Mouse (Mus musculus) stomach, embryonic 15.5 days (tissue): ENCODE data around the gene Slc1a7. TPM values are rescaled to one million over a fixed set of nuclear protein-coding genes. Genes with fewer than 3 reads are reported as not detected.

Source experiments
- ATAC-seq: fragments of 200-750 bp; cut with Nextera tagmentation; 2 replicates; pipeline ENCODE4 v1.8.0; 2017; ENCODE audit warnings: low read depth, moderate number of reproducible peaks, moderate TSS enrichment; ENCODE audit not compliant: insufficient read depth, low FRiP score
- H3K27ac ChIP-seq: fragments of 300-500 bp; sonication (generic); 2 replicates; pipeline ENCODE4 v1.5.1; 2015; ENCODE audit warnings: mild to moderate bottlenecking, inconsistent platforms
- H3K27me3 ChIP-seq: fragments of 300-500 bp; sonication (generic); replicated peaks from 2 replicates; pipeline ENCODE4 v1.6.1; 2015; ENCODE audit warnings: inconsistent platforms
- H3K36me3 ChIP-seq: fragments of 300-500 bp; sonication (generic); 2 replicates; pipeline ENCODE4 v1.6.1; 2015; ENCODE audit warnings: inconsistent platforms
- H3K4me1 ChIP-seq: fragments of 300-500 bp; sonication (generic); 2 replicates; pipeline ENCODE4 v1.6.1; 2015; ENCODE audit warnings: inconsistent platforms
- H3K4me2 ChIP-seq: fragments of 300-500 bp; sonication (generic); 2 replicates; pipeline ENCODE4 v1.6.1; 2015; ENCODE audit warnings: mild to moderate bottlenecking, inconsistent platforms
- H3K4me3 ChIP-seq: fragments of 300-500 bp; sonication (generic); replicated peaks from 2 replicates; pipeline ENCODE4 v1.5.1; 2015; ENCODE audit warnings: inconsistent platforms
- H3K9ac ChIP-seq: fragments of 300-500 bp; sonication (generic); 2 replicates; pipeline ENCODE4 v1.6.1; 2015; ENCODE audit warnings: inconsistent platforms
- H3K9me3 ChIP-seq: fragments of 300-500 bp; sonication (generic); 2 replicates; pipeline ENCODE4 v1.6.1; 2016; ENCODE audit warnings: inconsistent platforms
- WGBS: fragments of 180-500 bp; shearing (Covaris S2); methylation state at CpG from one replicate; pipeline ENCODE4 v1.1.7; 2015; 5-methylcytosine and 5-hydroxymethylcytosine counted together
- polyA plus RNA-seq: library from polyadenylated mRNA; unstranded; fragments of >200 nt; fragmentation: Nextera tagmentation; extraction: Ambion mirVana; gene quantifications from 2 replicates; pipeline ENCODE4 v1.2.1, GENCODE M21; 2015

The Slc1a7 gene
- polyA plus RNA-seq, 1 experiment from 2014 or later: 0.08 TPM

DNA sequence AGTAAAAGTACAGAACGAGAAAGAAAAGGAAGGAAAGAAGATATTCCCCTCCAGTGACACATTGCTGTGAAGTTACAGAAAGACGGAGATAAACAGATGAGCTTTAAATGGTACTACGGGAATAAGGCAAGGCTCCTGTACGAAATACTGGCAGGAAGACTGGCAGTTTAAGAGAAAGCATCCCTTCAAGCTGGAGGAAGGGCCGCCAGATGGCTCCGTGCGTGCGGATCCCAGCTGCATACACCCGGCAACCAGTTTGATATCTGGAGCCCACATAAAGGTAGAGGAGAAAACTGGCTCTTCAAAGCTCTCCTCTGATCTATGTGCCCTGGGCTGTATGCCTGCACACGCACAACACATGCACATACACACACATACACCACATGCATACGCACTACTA, 6.4 kb downstream of the Slc1a7 start:
- no peaks in the 10 kb centered on the region for H3K9me3 ChIP-seq
- no peak for ATAC-seq
- H3K36me3 ChIP-seq: no peaks in the 10 kb centered on the region
- no peak overlapping the region for H3K9ac ChIP-seq
- H3K4me2 ChIP-seq: no peak overlapping the region
- H3K4me3 ChIP-seq: no peak overlapping the region
- no peaks in the 10 kb centered on the region for H3K27me3 ChIP-seq
- no peaks in the 10 kb centered on the region for H3K4me1 ChIP-seq
- no peak overlapping the region for H3K27ac ChIP-seq
- WGBS: 64% methylated on average over 11 of the region's 11 CpGs

- H3K9me3 ChIP-seq: no peaks in the 10 kb centered on the region
- no peak for ATAC-seq
- H3K27ac ChIP-seq: no peak overlapping the region
- H3K9ac ChIP-seq: no peak overlapping the region
- 66% methylated on average over 7 of the region's 7 CpGs for WGBS
- H3K36me3 ChIP-seq: no peaks in the 10 kb centered on the region
- H3K4me3 ChIP-seq: no peak overlapping the region
- H3K27me3 ChIP-seq: no peaks in the 10 kb centered on the region
- H3K4me2 ChIP-seq: no peak overlapping the region
- no peaks in the 10 kb centered on the region for H3K4me1 ChIP-seq
Measured at GRCm38 (mm10) chr4:107975004-107975403, 6.9 kb downstream of the Slc1a7 start.

DNA sequence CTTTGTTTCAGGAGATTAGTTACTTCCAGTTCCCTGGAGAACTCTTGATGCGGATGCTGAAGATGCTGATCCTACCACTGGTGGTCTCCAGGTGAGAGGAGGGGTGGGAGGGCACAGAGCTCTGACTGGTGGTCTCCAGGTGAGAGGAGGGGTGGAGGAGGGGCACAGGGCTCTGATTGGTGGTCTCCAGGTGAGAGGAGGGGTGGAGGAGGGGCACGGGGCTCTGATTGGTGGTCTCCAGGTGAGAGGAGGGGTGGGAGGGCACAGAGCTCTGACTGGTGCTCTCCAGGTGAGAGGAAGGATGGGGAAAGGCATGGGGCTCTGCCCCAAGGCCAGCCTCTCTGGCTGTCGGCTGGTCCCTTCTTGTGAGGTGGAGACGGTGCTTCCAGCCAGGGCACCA, 9.5 kb downstream of the Slc1a7 start:
- H3K4me2 ChIP-seq: no peak overlapping the region
- H3K27ac ChIP-seq: no peak overlapping the region
- no peak overlapping the region for H3K9ac ChIP-seq
- WGBS: 55% methylated on average over 4 of the region's 4 CpGs
- no peaks in the 10 kb centered on the region for H3K27me3 ChIP-seq
- H3K36me3 ChIP-seq: no peaks in the 10 kb centered on the region
- no peak overlapping the region for H3K4me3 ChIP-seq
- no peak for ATAC-seq
- no peaks in the 10 kb centered on the region for H3K4me1 ChIP-seq
- no peaks in the 10 kb centered on the region for H3K9me3 ChIP-seq

- no peaks in the 10 kb centered on the region for H3K36me3 ChIP-seq
- no peaks in the 10 kb centered on the region for H3K9me3 ChIP-seq
- H3K9ac ChIP-seq: no peak overlapping the region
- H3K4me3 ChIP-seq: no peak overlapping the region
- WGBS: 34% methylated on average over 2 of the region's 2 CpGs
- H3K27ac ChIP-seq: no peak overlapping the region
- no peaks in the 10 kb centered on the region for H3K4me1 ChIP-seq
- no peak overlapping the region for H3K4me2 ChIP-seq
- no peaks in the 10 kb centered on the region for H3K27me3 ChIP-seq
- no peak for ATAC-seq
Measured at GRCm38 (mm10) chr4:107979530-107979929, 11.4 kb downstream of the Slc1a7 start.

DNA sequence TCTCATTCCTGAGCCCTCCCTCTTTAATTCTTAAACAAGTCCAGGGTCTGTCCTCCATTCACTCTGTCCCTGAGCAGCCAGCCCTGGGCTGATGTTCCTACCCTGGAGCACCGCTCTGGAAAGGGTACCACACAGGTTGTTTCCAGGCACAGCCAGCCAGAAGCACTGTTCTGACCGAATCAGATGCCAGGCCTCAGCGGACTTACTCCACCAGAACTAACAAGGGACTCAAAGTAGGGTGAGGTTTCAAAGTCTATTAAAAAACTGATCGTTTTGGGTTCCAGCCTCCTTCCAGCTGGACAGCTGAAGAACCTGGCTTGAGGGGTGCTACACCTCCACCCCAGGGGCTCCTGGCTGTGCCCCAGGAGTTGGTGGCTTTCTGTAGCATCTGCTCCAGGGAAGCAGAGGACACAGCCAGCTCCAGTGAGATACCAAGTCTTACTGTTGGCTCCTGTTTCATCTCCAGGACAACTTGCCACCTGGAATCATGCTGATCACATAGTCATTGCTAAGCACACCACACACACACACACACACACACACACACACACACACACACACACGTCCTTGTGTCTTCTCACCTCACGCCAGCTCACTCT, 12.0 kb downstream of the Slc1a7 start:
- ATAC-seq: no peak
- no peaks in the 10 kb centered on the region for H3K4me1 ChIP-seq
- WGBS: 74% methylated on average over 6 of the region's 6 CpGs
- no peaks in the 10 kb centered on the region for H3K9me3 ChIP-seq
- no peaks in the 10 kb centered on the region for H3K27me3 ChIP-seq
- no peak overlapping the region for H3K4me2 ChIP-seq
- no peaks in the 10 kb centered on the region for H3K36me3 ChIP-seq
- no peak overlapping the region for H3K4me3 ChIP-seq
- H3K9ac ChIP-seq: no peak overlapping the region
- H3K27ac ChIP-seq: no peak overlapping the region

- Histone ChIP-seq H3K27ac (no peak overlapping the region), H3K4me3 (no peak overlapping the region), H3K4me2 (no peak overlapping the region), H3K9me3 (no peaks in the 10 kb centered on the region), H3K4me1 (no peaks in the 10 kb centered on the region), H3K27me3 (no peaks in the 10 kb centered on the region; the same call in 1 of the 2 replicates), H3K36me3 (no peaks in the 10 kb centered on the region), H3K9ac (no peak overlapping the region)
- 79% methylated on average over 1 of the region's 1 CpGs for WGBS
- ATAC-seq: no peak
Measured at GRCm38 (mm10) chr4:107983717-107984116, 15.6 kb downstream of the Slc1a7 start.

- ATAC-seq: no peak
- H3K9ac ChIP-seq: no peak overlapping the region
- WGBS: 44% methylated on average over 7 of the region's 7 CpGs
- no peak overlapping the region for H3K4me2 ChIP-seq
- no peaks in the 10 kb centered on the region for H3K36me3 ChIP-seq
- no peaks in the 10 kb centered on the region for H3K4me1 ChIP-seq
- no peak overlapping the region for H3K4me3 ChIP-seq
- H3K27me3 ChIP-seq: no peaks in the 10 kb centered on the region; the same call in 1 of the 2 replicates
- no peaks in the 10 kb centered on the region for H3K9me3 ChIP-seq
- peak overlapping the region; percentile 12; the same call in 1 of the 2 replicates for H3K27ac ChIP-seq
Measured at GRCm38 (mm10) chr4:107984282-107984981, 16.3 kb downstream of the Slc1a7 start.

- no peak overlapping the region for H3K4me2 ChIP-seq
- H3K9ac ChIP-seq: no peak overlapping the region
- H3K27me3 ChIP-seq: peaks cover 1% of the 10 kb centered on the region; the same call in 1 of the 2 replicates
- H3K4me3 ChIP-seq: no peak overlapping the region
- H3K4me1 ChIP-seq: no peaks in the 10 kb centered on the region
- H3K9me3 ChIP-seq: no peaks in the 10 kb centered on the region
- no peak for ATAC-seq
- WGBS: 86% methylated on average over 5 of the region's 5 CpGs
- no peak overlapping the region for H3K27ac ChIP-seq
- no peaks in the 10 kb centered on the region for H3K36me3 ChIP-seq
Measured at GRCm38 (mm10) chr4:107985812-107986211, 17.7 kb downstream of the Slc1a7 start.

DNA sequence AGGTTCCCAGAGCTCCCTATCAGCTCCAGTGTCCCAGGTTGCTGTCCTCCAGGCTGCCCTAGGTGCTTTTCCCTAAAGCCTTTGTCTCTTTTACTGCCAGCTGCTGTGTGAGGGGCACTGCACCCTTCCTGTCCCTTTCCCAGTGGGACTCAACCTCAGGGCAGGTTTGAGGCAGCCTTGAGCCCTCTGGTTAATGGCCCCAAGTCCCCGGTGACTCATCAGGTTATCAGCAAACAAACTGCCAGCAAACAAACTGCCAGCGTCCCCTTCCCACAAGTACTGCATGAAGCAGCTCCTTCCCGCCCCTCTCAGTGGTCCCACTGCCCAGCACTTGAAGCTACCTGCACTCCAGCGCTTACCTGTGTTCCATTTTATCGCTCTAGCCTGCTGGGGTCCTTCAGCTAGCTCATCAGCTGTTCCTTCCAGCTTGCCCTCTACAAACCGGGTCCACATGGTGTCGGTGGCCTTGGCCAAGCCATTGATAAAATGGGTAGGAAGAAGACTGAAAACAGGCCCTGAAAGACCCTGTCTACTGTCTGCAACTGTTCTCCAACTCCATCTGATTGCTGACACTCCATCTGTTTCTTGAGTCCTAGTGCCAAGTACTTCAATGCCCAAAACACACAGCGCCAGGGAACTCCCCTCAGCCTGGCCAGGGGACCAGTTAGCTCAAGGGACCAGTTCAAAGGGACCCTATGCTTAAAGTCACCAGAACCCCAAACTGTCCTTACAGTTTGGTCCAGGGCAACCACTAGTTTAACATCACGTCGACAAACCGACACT, 18.4 kb downstream of the Slc1a7 start:
- Histone ChIP-seq H3K9ac (no peak overlapping the region), H3K27ac (no peak overlapping the region), H3K9me3 (no peaks in the 10 kb centered on the region), H3K36me3 (no peaks in the 10 kb centered on the region), H3K4me2 (no peak overlapping the region), H3K27me3 (peaks cover 3% of the 10 kb centered on the region; the same call in 1 of the 2 replicates), H3K4me3 (no peak overlapping the region), H3K4me1 (no peaks in the 10 kb centered on the region)
- ATAC-seq: no peak
- WGBS: 82% methylated on average over 11 of the region's 11 CpGs

DNA sequence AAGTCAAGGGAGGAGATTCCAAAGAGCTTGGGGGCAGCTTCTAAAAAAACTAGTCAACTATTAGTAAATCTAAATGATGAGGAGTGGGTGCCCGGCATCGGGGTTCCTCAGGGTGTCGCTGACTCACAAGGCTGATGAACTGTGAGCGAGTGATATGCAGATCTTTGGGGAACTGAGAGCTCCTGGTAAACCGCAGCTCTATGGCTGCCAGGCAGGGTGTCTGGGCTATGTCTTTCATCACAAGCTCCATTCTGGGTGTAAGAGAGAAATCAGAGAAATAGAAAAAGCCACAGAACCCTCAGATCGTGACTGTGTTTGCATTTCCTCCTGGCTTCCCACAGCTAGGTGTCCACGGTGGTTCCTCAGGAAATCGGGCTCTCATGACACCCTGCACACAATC, 20.8 kb downstream of the Slc1a7 start:
- H3K4me1 ChIP-seq: no peaks in the 10 kb centered on the region
- no peak overlapping the region for H3K4me3 ChIP-seq
- H3K27ac ChIP-seq: no peak overlapping the region
- H3K9me3 ChIP-seq: no peaks in the 10 kb centered on the region
- H3K4me2 ChIP-seq: no peak overlapping the region
- WGBS: 44% methylated on average over 8 of the region's 8 CpGs
- H3K9ac ChIP-seq: no peak overlapping the region
- no peaks in the 10 kb centered on the region for H3K36me3 ChIP-seq
- no peak for ATAC-seq
- H3K27me3 ChIP-seq: peaks cover 6% of the 10 kb centered on the region; the same call in 1 of the 2 replicates

DNA sequence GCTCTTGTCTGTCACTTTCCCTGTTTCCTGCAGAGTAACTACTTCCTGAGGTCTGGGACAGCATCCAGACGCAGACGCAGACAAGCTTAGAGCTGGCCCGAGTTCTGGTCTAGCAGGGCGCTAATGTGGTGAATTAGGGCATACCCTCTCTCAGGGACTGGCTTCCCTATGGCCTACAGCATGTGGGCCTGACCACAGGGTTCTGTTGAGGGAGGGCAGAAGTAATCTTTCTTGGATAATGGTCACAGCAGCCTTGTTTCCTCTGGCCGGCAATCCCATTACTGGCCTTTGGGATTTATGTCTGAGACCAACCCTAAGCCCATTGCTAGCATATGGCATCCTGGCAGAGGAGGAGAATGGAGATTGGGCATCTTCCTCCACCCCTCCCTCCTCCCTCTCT, 22.7 kb downstream of the Slc1a7 start:
- Histone ChIP-seq H3K9ac (no peak overlapping the region), H3K27me3 (peaks cover 6% of the 10 kb centered on the region; the same call in 1 of the 2 replicates), H3K4me1 (no peaks in the 10 kb centered on the region), H3K9me3 (no peaks in the 10 kb centered on the region), H3K27ac (no peak overlapping the region), H3K4me3 (no peak overlapping the region), H3K4me2 (no peak overlapping the region), H3K36me3 (no peaks in the 10 kb centered on the region)
- ATAC-seq: no peak
- 74% methylated on average over 5 of the region's 5 CpGs for WGBS

DNA sequence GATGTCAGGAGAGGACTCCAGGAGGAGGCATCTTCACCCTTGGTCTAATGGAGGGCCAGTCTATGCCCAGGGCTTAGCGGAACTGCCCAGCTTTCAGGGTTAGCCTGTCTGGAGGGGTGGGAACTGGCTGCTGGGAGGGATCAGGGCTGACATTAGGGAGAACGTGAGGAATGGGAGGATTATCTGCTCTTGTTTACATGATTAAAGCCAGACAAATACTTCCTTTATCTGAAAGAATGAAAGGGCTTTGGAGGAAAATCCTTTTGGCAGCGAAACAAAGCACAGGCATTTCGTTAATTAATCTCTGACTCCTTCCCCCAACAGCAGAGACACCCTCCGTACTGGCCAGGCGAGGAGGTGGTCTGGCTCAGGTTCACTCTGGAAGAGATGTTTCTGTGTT, 23.7 kb downstream of the Slc1a7 start:
- H3K9ac ChIP-seq: no peak overlapping the region
- no peaks in the 10 kb centered on the region for H3K36me3 ChIP-seq
- no peak overlapping the region for H3K4me2 ChIP-seq
- ATAC-seq: peak; percentile 23; the same call in 1 of the 2 replicates
- 15% methylated on average over 6 of the region's 6 CpGs for WGBS
- H3K9me3 ChIP-seq: no peaks in the 10 kb centered on the region
- no peak overlapping the region for H3K27ac ChIP-seq
- no peak overlapping the region for H3K4me3 ChIP-seq
- H3K4me1 ChIP-seq: no peaks in the 10 kb centered on the region; the same call in 1 of the 2 replicates
- peaks cover 6% of the 10 kb centered on the region; the same call in 1 of the 2 replicates for H3K27me3 ChIP-seq
